Mouse (Mus musculus) midbrain, embryonic 10.5 days (tissue): ENCODE measurements around the gene Zkscan17. TPM values are rescaled to one million over a fixed set of nuclear protein-coding genes. Genes with fewer than 3 reads are reported as not detected.

Source experiments
- DNase-seq: peaks from one replicate; pipeline ENCODE4 v3.0.0-alpha.2; 2017; ENCODE audit warnings: low spot score
- H3K27ac ChIP-seq: fragments of 300-500 bp; sonication (generic); replicated peaks from 2 replicates; pipeline ENCODE4 v1.5.1; 2016; ENCODE audit warnings: mild to moderate bottlenecking
- H3K27me3 ChIP-seq: fragments of 300-500 bp; sonication (generic); 2 replicates; pipeline ENCODE4 v1.6.1; 2016; ENCODE audit warnings: low read depth, mild to moderate bottlenecking; ENCODE audit not compliant: poor library complexity, severe bottlenecking
- H3K36me3 ChIP-seq: fragments of 300-500 bp; sonication (generic); 2 replicates; pipeline ENCODE4 v1.6.1; 2016; ENCODE audit warnings: mild to moderate bottlenecking, moderate library complexity
- H3K4me1 ChIP-seq: fragments of 300-500 bp; sonication (generic); 2 replicates; pipeline ENCODE4 v1.6.1; 2016
- H3K4me3 ChIP-seq: fragments of 300-500 bp; sonication (generic); 2 replicates; pipeline ENCODE4 v1.5.1; 2016; ENCODE audit warnings: mild to moderate bottlenecking, moderate library complexity
- H3K9me3 ChIP-seq: fragments of 300-500 bp; sonication (generic); replicated peaks from 2 replicates; pipeline ENCODE4 v1.6.1; 2016; ENCODE audit warnings: mild to moderate bottlenecking
- WGBS: fragments of 180-500 bp; shearing (Covaris S2); methylation state at CpG from one replicate; pipeline ENCODE4 v1.1.7; 2016; 5-methylcytosine and 5-hydroxymethylcytosine counted together
- polyA plus RNA-seq: library from polyadenylated mRNA; unstranded; fragments of >200 nt; fragmentation: Nextera tagmentation; extraction: Ambion mirVana; gene quantifications from 2 replicates; pipeline ENCODE4 v1.2.1, GENCODE M21; 2016

The Zkscan17 gene
- polyA plus RNA-seq, 1 experiment from 2014 or later: 37.7 TPM

GRCm38 (mm10) chr11:59514381-59514780 is 12.2 kb downstream of the Zkscan17 start:
- WGBS: 78% methylated on average over 6 of the region's 6 CpGs
- H3K9me3 ChIP-seq: no peaks in the 10 kb centered on the region
- H3K27ac ChIP-seq: no peak overlapping the region
- H3K27me3 ChIP-seq: no peaks in the 10 kb centered on the region
- no peak for DNase-seq
- H3K36me3 ChIP-seq: peaks cover 23% of the 10 kb centered on the region
- H3K4me3 ChIP-seq: no peak overlapping the region
- H3K4me1 ChIP-seq: no peaks in the 10 kb centered on the region

GRCm38 (mm10) chr11:59513556-59513955 is 13.0 kb downstream of the Zkscan17 start:
- Histone ChIP-seq H3K4me3 (no peak overlapping the region), H3K27ac (no peak overlapping the region), H3K9me3 (no peaks in the 10 kb centered on the region), H3K27me3 (no peaks in the 10 kb centered on the region), H3K4me1 (no peaks in the 10 kb centered on the region), H3K36me3 (peaks cover 28% of the 10 kb centered on the region)
- no peak for DNase-seq
- WGBS: 87% methylated on average over 3 of the region's 3 CpGs

- H3K36me3 ChIP-seq: peaks cover 34% of the 10 kb centered on the region
- 95% methylated on average over 10 of the region's 10 CpGs for WGBS
These were observed 13.8 kb downstream of the Zkscan17 start for GRCm38 (mm10) chr11:59512733-59513132.

DNA sequence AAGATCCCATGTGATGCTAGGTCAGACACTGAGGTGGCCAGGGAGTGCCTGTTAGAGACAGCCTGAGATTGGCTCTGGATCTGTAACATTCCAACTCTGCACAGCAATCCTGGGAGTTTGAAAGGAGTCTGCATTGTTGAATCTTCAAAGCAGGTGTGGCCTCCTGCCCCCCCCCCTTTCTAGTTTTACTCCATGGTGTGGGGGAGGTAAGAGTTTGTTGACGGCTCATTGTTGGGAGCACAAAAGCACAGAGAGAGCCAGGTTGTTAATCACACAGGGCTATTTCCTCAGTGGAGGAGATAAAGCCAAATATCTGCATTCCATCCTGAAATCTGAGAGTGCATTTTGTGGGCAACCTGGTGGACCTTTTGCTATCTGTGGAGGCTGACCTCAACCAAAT is 15.0 kb downstream of the Zkscan17 start:
- H3K27ac ChIP-seq: no peak overlapping the region
- H3K4me3 ChIP-seq: no peak overlapping the region
- no peaks in the 10 kb centered on the region for H3K27me3 ChIP-seq
- H3K4me1 ChIP-seq: peaks cover 16% of the 10 kb centered on the region
- DNase-seq: no peak
- peaks cover 36% of the 10 kb centered on the region for H3K36me3 ChIP-seq
- 70% methylated on average over 1 of the region's 1 CpGs for WGBS
- no peaks in the 10 kb centered on the region for H3K9me3 ChIP-seq

More at GRCm38 (mm10) chr11:59512733-59513132, 13.8 kb downstream of the Zkscan17 start:
- H3K27ac ChIP-seq: no peak overlapping the region
- H3K27me3 ChIP-seq: no peaks in the 10 kb centered on the region
- H3K9me3 ChIP-seq: no peaks in the 10 kb centered on the region
- H3K4me3 ChIP-seq: no peak overlapping the region
- peaks cover 4% of the 10 kb centered on the region for H3K4me1 ChIP-seq
- no peak for DNase-seq

GRCm38 (mm10) chr11:59506713-59507074 is 19.9 kb downstream of the Zkscan17 start:
- H3K36me3 ChIP-seq: peaks cover 63% of the 10 kb centered on the region
- under 1% methylated on average over 14 of the region's 14 CpGs for WGBS
- H3K4me3 ChIP-seq: peak overlapping the region; percentile 95
- peak overlapping the region; percentile 96 for H3K27ac ChIP-seq
- no peaks in the 10 kb centered on the region for H3K9me3 ChIP-seq
- no peaks in the 10 kb centered on the region for H3K27me3 ChIP-seq
- no peak for DNase-seq
- H3K4me1 ChIP-seq: peaks cover 27% of the 10 kb centered on the region

DNA sequence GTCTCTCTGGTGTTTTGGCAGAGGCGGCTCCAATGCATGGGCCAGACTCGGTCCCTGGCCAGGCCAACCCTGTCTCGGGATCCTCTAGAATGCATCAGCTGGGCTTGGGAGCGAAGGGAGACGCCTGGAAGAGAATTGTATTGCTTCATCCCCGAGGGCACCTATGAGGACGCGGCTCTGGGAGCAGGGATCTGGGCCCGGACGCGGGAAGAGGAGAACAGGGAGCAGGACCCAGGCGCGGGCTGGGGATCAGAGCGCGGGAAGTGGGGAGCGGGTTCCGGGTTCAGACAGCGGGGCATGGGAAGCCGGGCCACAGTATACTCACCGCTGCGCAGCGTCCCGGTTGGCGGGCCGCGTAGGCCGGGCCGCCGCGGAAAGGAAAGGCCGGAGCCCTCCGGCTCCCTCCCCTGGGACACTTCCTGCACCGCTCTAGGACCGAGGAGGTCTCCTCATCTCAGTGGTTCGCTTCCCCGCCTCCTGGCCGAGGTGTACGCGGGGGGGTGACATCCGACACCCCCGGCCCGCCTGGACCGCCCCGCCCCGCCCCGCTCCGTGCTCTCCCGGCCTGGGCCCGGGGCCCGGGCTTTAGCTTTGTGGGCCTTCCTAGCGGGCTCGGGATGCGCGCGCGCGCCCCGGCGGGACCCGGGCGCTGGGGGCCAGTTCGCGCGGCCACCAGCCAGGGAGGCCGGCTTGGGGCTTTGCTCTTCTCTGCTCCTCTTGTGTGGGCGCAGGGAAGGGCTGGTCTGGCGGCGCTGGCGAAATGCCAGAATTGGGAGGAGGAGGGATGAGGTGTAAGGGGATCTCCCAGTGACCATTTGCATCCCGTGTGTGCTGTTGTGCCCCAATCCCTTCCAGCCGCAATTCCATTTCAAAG is 20.5 kb downstream of the Zkscan17 start:
- H3K27me3 ChIP-seq: no peaks in the 10 kb centered on the region
- H3K27ac ChIP-seq: peak overlapping the region; percentile 96
- WGBS: under 1% methylated on average over 71 of the region's 71 CpGs
- peaks cover 63% of the 10 kb centered on the region for H3K36me3 ChIP-seq
- H3K4me1 ChIP-seq: peaks cover 27% of the 10 kb centered on the region
- peak overlapping the region; percentile 95 for H3K4me3 ChIP-seq
- peak; percentile 92 for DNase-seq
- H3K9me3 ChIP-seq: no peaks in the 10 kb centered on the region

DNA sequence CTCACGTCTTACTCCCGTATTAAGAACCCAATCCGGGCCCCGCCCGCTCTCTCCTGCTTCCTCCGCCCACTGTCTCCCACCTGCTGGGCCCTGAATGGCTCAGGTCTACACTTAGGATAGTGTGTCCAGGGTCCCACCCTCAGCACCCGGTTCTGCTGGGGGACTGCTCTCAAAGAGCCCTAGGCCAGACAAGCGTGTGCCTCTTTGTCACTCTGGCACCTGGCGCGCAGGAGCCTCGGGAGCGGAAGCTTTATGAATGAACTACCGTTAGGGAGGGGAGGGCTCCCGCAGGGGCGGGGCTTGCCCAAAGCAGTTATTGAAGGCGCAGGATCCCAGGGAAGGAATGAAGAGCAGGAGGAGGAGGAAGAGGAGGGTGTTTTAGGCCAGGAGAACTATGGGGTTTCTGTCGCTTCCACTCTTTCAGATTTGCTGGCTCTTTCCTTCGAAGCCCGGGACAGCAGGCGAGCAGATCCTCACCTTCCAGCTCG is 21.2 kb downstream of the Zkscan17 start:
- Histone ChIP-seq H3K27ac (peak overlapping the region; percentile 96), H3K4me1 (peaks cover 27% of the 10 kb centered on the region), H3K27me3 (no peaks in the 10 kb centered on the region), H3K9me3 (no peaks in the 10 kb centered on the region), H3K36me3 (peaks cover 63% of the 10 kb centered on the region), H3K4me3 (peak overlapping the region; percentile 95)
- WGBS: 0% methylated on average over 21 of the region's 21 CpGs
- DNase-seq: peak; percentile 65

DNA sequence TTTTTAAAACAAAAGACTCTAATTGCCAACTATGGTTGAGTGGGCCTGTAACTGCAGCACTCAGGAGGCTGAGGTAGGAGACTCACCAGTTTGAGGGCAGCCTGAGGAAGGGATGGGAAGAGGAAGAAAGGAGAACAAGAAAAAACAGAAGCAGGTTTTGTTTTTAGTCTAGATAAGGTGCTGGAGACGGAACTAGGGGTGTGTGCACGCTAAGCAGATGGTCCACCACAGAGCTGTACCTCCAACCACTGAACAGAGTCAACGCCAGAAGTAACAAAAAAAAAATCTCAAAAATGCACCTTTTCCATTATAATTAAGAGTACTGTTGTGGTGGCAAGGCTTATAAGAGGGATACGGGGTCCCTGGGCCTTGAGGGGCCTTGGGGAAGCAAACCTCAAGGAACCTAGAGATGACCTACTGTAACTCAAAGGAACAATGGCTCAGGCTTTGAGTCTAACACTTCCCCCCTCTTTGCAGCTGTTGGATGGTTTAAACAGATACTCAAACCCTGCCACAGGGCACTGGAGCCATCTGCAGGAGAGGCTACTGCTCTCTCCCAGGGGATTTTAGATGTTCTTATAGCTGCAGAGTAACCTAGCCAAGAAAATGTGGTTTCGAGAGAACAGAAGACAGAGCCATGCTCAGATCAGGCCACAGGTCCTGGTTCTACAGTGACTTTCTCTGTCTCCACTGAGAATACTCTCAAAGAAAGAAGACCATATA is 24.4 kb downstream of the Zkscan17 start:
- no peak overlapping the region for H3K4me3 ChIP-seq
- WGBS: 93% methylated on average over 5 of the region's 5 CpGs
- H3K36me3 ChIP-seq: peaks cover 75% of the 10 kb centered on the region
- no peaks in the 10 kb centered on the region for H3K27me3 ChIP-seq
- no peak overlapping the region for H3K27ac ChIP-seq
- DNase-seq: no peak
- peaks cover 17% of the 10 kb centered on the region for H3K4me1 ChIP-seq
- no peaks in the 10 kb centered on the region for H3K9me3 ChIP-seq

DNA sequence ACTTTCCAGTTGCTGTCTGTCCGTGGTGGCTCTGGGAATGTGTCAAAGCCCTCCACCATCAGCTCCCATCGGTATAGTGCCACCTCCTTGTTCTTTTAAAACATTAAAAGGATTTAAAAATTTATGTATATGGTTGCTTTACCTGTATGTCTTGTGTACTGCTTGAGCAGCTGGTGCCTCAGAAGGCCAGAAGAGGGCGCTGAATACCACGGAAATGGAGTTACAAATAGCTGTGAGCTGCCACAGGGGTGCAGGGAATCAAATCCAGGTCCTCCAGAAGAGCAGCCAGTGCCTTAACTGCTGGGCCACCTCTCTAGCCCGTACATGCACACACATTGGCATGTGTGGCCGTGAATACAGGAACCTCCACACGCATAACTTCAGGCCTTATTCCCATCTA is 28.8 kb downstream of the Zkscan17 start:
- Histone ChIP-seq H3K9me3 (no peaks in the 10 kb centered on the region), H3K4me1 (no peaks in the 10 kb centered on the region; the same call in 1 of the 2 replicates), H3K27me3 (no peaks in the 10 kb centered on the region), H3K4me3 (no peak overlapping the region), H3K27ac (no peak overlapping the region), H3K36me3 (peaks cover 100% of the 10 kb centered on the region)
- no peak for DNase-seq
- 86% methylated on average over 7 of the region's 7 CpGs for WGBS

GRCm38 (mm10) chr11:59496672-59497310 is 29.8 kb downstream of the Zkscan17 start:
- H3K4me3 ChIP-seq: no peak overlapping the region
- H3K27ac ChIP-seq: no peak overlapping the region
- WGBS: 90% methylated on average over 6 of the region's 6 CpGs
- H3K36me3 ChIP-seq: peaks cover 100% of the 10 kb centered on the region
- no peaks in the 10 kb centered on the region for H3K27me3 ChIP-seq
- H3K9me3 ChIP-seq: no peaks in the 10 kb centered on the region
- no peaks in the 10 kb centered on the region for H3K4me1 ChIP-seq
- no peak for DNase-seq

DNA sequence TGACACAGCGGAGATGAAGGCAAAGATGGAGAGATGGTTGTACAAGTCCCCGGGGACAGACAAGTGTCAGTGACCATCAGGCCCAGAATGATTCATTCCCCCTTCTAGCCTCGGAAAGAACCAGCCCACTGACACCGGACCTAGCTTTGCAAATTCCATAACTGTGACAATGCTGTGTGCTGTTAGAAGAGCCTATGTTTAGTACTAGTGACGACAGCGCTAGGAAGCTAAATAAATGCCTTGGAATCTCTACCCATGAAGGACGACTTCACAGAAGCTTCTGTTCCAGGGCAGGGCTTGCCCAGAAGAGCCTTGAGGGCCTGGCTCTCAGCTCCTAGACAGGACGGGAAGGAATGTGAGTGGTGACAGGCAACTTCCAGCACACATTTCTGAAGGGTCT is 40.3 kb downstream of the Zkscan17 start:
- Histone ChIP-seq H3K9me3 (no peaks in the 10 kb centered on the region), H3K36me3 (peaks cover 67% of the 10 kb centered on the region), H3K27ac (no peak overlapping the region), H3K4me3 (no peak overlapping the region), H3K4me1 (no peaks in the 10 kb centered on the region), H3K27me3 (no peaks in the 10 kb centered on the region)
- no peak for DNase-seq
- 92% methylated on average over 8 of the region's 8 CpGs for WGBS

DNA sequence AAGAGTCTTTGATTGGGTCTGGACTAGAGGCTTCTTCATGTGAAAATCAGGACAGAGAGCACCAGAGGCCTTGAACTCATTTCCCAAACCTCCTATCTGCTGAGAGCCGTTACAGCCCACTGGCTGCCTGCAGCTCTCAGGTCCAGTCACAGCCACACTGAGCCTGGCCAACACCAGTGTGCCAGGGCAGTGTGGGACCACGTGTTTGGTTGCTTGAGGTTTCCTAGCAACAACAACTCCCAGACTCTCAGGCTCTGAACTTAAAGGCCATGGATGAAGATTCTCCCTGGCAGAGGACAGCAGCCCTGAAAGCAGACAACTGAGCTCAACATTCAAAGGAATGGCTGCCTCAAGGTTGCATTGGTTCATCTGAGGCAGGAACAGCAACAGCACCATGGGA is 40.9 kb downstream of the Zkscan17 start:
- Histone ChIP-seq H3K36me3 (peaks cover 62% of the 10 kb centered on the region), H3K4me1 (no peaks in the 10 kb centered on the region), H3K27ac (no peak overlapping the region), H3K4me3 (no peak overlapping the region), H3K27me3 (no peaks in the 10 kb centered on the region), H3K9me3 (no peaks in the 10 kb centered on the region)
- no peak for DNase-seq
- WGBS: 74% methylated on average over 2 of the region's 2 CpGs
